Mouse (Mus musculus): ENCODE measurements around the gene Arg1.

GRCm38 (mm10) chr10:24928072-24928471 is 788 bp upstream of the Arg1 start:
- no peak for TF ChIP-seq REST (IDR thresholded peaks at IDR 0.05; ENCODE audit: insufficient read depth, insufficient read length)
- no peak for TF ChIP-seq POLR2AphosphoS2 (IDR thresholded peaks at IDR 0.05; ENCODE audit: insufficient read length, low read depth)
- TF ChIP-seq POLR2A (IDR thresholded peaks at IDR 0.05; ENCODE audit: insufficient read length, low read depth), result no peak
- no peak for TF ChIP-seq MAX (IDR thresholded peaks at IDR 0.05; ENCODE audit: low read depth)
- no peak for TF ChIP-seq USF1 (IDR thresholded peaks at IDR 0.05; ENCODE audit: low read depth)
- TF ChIP-seq CEBPB (IDR thresholded peaks at IDR 0.05; ENCODE audit: insufficient read depth, poor library complexity, severe bottlenecking), result no peak
- TF ChIP-seq E2F4 (IDR thresholded peaks at IDR 0.05; ENCODE audit: insufficient read depth), result no peak
- no peak for TF ChIP-seq TCF3 (IDR thresholded peaks at IDR 0.05; ENCODE audit: insufficient read length, low read depth)
- TF ChIP-seq MYOD1 (IDR thresholded peaks at IDR 0.05; ENCODE audit: control insufficient read depth in 1 of 3, insufficient read length in 2 of 3, low read depth in 2 of 3), result no peak
- no peak for TF ChIP-seq TCF12 (IDR thresholded peaks at IDR 0.05; ENCODE audit: insufficient read depth, poor library complexity, severe bottlenecking)
- no peak for TF ChIP-seq MYOG (IDR thresholded peaks at IDR 0.05; ENCODE audit: control insufficient read depth in 1 of 3, insufficient read depth in 1 of 3, insufficient read length in 2 of 3, low read depth in 2 of 3)
- no peak for TF ChIP-seq SRF (IDR thresholded peaks at IDR 0.05; ENCODE audit: control insufficient read depth, insufficient read length, low read depth)
